Comparison of ENCODE assay signal across 8 mouse cellular contexts in the genomic region with DNA sequence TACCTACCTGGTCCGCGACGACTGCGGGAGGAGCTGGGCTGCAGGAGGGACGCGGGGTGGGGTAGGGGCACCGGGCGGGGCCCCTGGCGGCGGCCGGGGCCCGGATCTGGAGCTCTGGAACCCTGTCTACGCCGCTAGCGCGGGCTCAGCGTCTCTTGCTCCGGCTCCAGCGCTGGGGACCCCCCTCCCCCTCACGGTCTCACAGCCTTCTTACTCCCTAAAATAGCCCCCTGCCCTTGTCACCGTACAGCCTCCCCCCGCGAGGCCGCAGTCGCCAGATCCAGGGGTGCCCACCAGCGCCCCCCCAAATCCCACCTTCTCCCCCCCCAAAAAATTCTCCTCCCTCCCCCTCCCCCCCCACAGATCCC. TPM values are rescaled to one million over a fixed set of nuclear protein-coding genes. Genes with fewer than 3 reads are reported as not detected.
DNase-seq lines count a peak whose midpoint lies in the region; ATAC-seq and TF ChIP-seq lines count a peak whose summit lies in the region.

A gene (minus strand): TSS at position 368 of the 368 bp plus-strand sequence.

- peak within 1 kb of the TSS; percentile 71 for H3K4me2 ChIP-seq in neural tube, embryonic 15.5 days

- no peak for DNase-seq in spleen, adult 2 months (ENCODE audit: low read depth in 1 of 2, low spot score in 2 of 2)
- DNase-seq in spleen, adult 12 weeks (ENCODE audit: low spot score) = no peak
- no peak for DNase-seq in left cerebral cortex, postnatal 14 days (ENCODE audit: low spot score in 2 of 2)
- DNase-seq in c-Kit-positive CD71-positive TER-119-positive erythroid progenitor cells, embryonic 14.5 days (ENCODE audit: low spot score) = no peak
- DNase-seq in right cerebral cortex, postnatal 14 days = no peak

- no peak for ATAC-seq in erythroblast, adult 5-6 weeks (replicated peaks; ENCODE audit: low FRiP score, poor library complexity, severe bottlenecking)
- peak; percentile 33 for ATAC-seq in neural tube, embryonic 15.5 days (ENCODE audit: low FRiP score)

- peaks cover 60% of the 10 kb centered on the region for H3K4me1 ChIP-seq in erythroblast, embryonic 14.5 days (ENCODE audit: control insufficient read depth)
- peaks cover 17% of the 10 kb centered on the region for H3K4me1 ChIP-seq in spleen, adult 2 months (ENCODE audit: control insufficient read depth, insufficient read depth, insufficient read length)
- peaks cover 72% of the 10 kb centered on the region for H3K4me1 ChIP-seq in neural tube, embryonic 15.5 days

- peak within 1 kb of the TSS; percentile 68 for H3K4me3 ChIP-seq in erythroblast, embryonic 14.5 days (replicated peaks)
- peak within 1 kb of the TSS; percentile 71 for H3K4me3 ChIP-seq in spleen, adult 2 months (ENCODE audit: extremely low read depth, insufficient read depth, insufficient read length)
- peak within 1 kb of the TSS; percentile 79 for H3K4me3 ChIP-seq in neural tube, embryonic 15.5 days (replicated peaks)

- 2% methylated on average over 24 of the region's 26 CpGs for whole genome bisulfite sequencing in spleen, adult 2 months
- WGBS in neural tube, embryonic 15.5 days = under 1% methylated on average over 23 of the region's 26 CpGs

- H3K9ac ChIP-seq in neural tube, embryonic 15.5 days (replicated peaks) = peak within 1 kb of the TSS; percentile 90

- no peak for TF ChIP-seq POLR2A in spleen, adult 2 months (IDR thresholded peaks at IDR 0.05; ENCODE audit: low read depth, low read length)

- H3K36me3 ChIP-seq in erythroblast, embryonic 14.5 days (ENCODE audit: control insufficient read depth) = peaks cover 3% of the 10 kb centered on the region
- no peaks in the 10 kb centered on the region for H3K36me3 ChIP-seq in spleen, adult 2 months (ENCODE audit: control insufficient read depth, insufficient read depth, low read length)
- no peaks in the 10 kb centered on the region for H3K36me3 ChIP-seq in neural tube, embryonic 15.5 days

- intact Hi-C loops in left cerebral cortex, postnatal 14 days (cut with DNase I) = loop anchor here (5.0 kb wide), 1 partner anchor 64 kb away; no protein-coding TSS in a partner anchor

- H3K27me3 ChIP-seq in erythroblast, embryonic 14.5 days (ENCODE audit: control insufficient read depth) = peaks cover 91% of the 10 kb centered on the region
- peaks cover 20% of the 10 kb centered on the region for H3K27me3 ChIP-seq in spleen, adult 2 months (ENCODE audit: control insufficient read depth, insufficient read depth, low read length)
- peaks cover 11% of the 10 kb centered on the region; the same call in 1 of the 2 replicates for H3K27me3 ChIP-seq in neural tube, embryonic 15.5 days (replicated peaks)

- H3K9me3 ChIP-seq in erythroblast, embryonic 14.5 days (ENCODE audit: control insufficient read depth, low read length) = peaks cover 7% of the 10 kb centered on the region
- no peaks in the 10 kb centered on the region for H3K9me3 ChIP-seq in neural tube, embryonic 15.5 days (replicated peaks)

- peak within 1 kb of the TSS; percentile 69; the same call in 1 of the 2 replicates for H3K27ac ChIP-seq in spleen, adult 2 months (ENCODE audit: insufficient read depth, low read length)
- H3K27ac ChIP-seq in neural tube, embryonic 15.5 days (replicated peaks) = peak within 1 kb of the TSS; percentile 90

- no peak for TF ChIP-seq CTCF in spleen, adult 2 months (IDR thresholded peaks at IDR 0.05; ENCODE audit: extremely low read depth, insufficient read depth, insufficient read length, insufficient replicate concordance)

RNA-seq across cellular contexts. Expression of the gene that starts here (rescaled TPM):
- 0.13 and 0.33 TPM in 2 replicates for polyA plus RNA-seq in erythroblast, embryonic 14.5 days (2012)
- 1.9 TPM in 1 of 2 replicates, not detected in the other for total RNA-seq in erythroblast, adult 5-6 weeks (2015; ENCODE audit: low replicate concordance)
- total RNA-seq in erythroblast, adult 5-6 weeks (2017; ENCODE audit: low replicate concordance) = 0.26 TPM in 1 of 2 replicates, not detected in the other
- polyA plus RNA-seq in spleen, adult 2 months (2012; rRNA removed) = 0.22 and 0.27 TPM in 2 replicates
- 100 to 1,000 TPM; 159 to 168 TPM for total RNA-seq in left cerebral cortex, postnatal 14 days (2021)
- 27.3 and 29.5 TPM in 2 replicates for polyA plus RNA-seq in neural tube, embryonic 15.5 days (2015; fragmentation: Nextera tagmentation; extraction: Ambion mirVana)

Comparison
In these comparisons a context has a peak if more than half of its experiments do, and no peak if none do; other contexts are left out.
1. RNA of the gene that starts here (total RNA-seq): 159 to 168 TPM in left cerebral cortex, postnatal 14 days; 0.26 to 1.9 TPM in erythroblast, adult 5-6 weeks; every median in the first group is over 10 times any median in the second.
2. RNA of the gene that starts here (polyA plus RNA-seq): 27.3 to 29.5 TPM in neural tube, embryonic 15.5 days; 0.22 to 0.27 TPM in spleen, adult 2 months and 0.13 to 0.33 TPM in erythroblast, embryonic 14.5 days; every median in the first group is over 10 times any median in the second.
3. Peak in every context shown above with its lines, with median percentiles within 50 percentile points of each other: H3K4me3 ChIP-seq.